Mouse (Mus musculus) MEL (cell line): ENCODE measurements at regions not wholly inside any gene's neighbourhood (a gene's known extent, or its start where the extent isn't known, plus 50 kb on each side); places are given as distances from the start of the nearest gene placed in this dataset.

Source experiments
- DNase-seq: peaks from one replicate; pipeline ENCODE4 v3.0.0; 2011; ENCODE audit warnings: low read depth, low spot score
- H3K27ac ChIP-seq: 2 replicates; pipeline ENCODE4 v1.5.1; 2012; ENCODE audit warnings: low read depth, mild to moderate bottlenecking, control low read depth, low read length, moderate library complexity; ENCODE audit not compliant: control insufficient read depth
- H3K27me3 ChIP-seq, 2 experiments: fragments of 150-350 bp in 1 of 2; sonication (generic) in 1 of 2; 2 replicates each; pipeline ENCODE4 v1.6.1; 2012; ENCODE audit warnings: low read length in 2 of 2, mild to moderate bottlenecking in 2 of 2, improper control_type of control experiment in 1 of 2, moderate library complexity in 1 of 2; ENCODE audit not compliant: insufficient read depth in 2 of 2, control insufficient read depth in 1 of 2
- H3K36me3 ChIP-seq, 2 experiments: 2 replicates each; pipeline ENCODE4 v1.6.1; 2012 to 2014; ENCODE audit warnings: low read length in 2 of 2, improper control_type of control experiment in 1 of 2, inconsistent platforms in 1 of 2, mild to moderate bottlenecking in 1 of 2; ENCODE audit not compliant: insufficient read depth in 2 of 2, control insufficient read depth in 1 of 2
- H3K4me1 ChIP-seq, 2 experiments: fragments of 150-350 bp in 1 of 2; sonication (generic) in 1 of 2; 2 replicates each; pipeline ENCODE4 v1.6.1; 2012; ENCODE audit warnings: low read length in 2 of 2, improper control_type of control experiment in 1 of 2, mild to moderate bottlenecking in 1 of 2; ENCODE audit not compliant: insufficient read depth in 2 of 2, control insufficient read depth in 1 of 2
- H3K4me3 ChIP-seq, 2 experiments: fragments of 150-350 bp in 1 of 2; sonication (generic) in 1 of 2; 2 replicates each; pipeline ENCODE4 v1.5.1; 2012; ENCODE audit warnings: low read depth in 2 of 2, low read length in 2 of 2, mild to moderate bottlenecking in 2 of 2, moderate library complexity in 2 of 2, control low read depth in 1 of 2, improper control_type of control experiment in 1 of 2; ENCODE audit not compliant: control insufficient read depth in 1 of 2, insufficient read depth in 1 of 2
- H3K79me2 ChIP-seq: 2 replicates; pipeline ENCODE4 v1.6.1; 2012; ENCODE audit warnings: mild to moderate bottlenecking, low read length, moderate library complexity; ENCODE audit not compliant: control insufficient read depth, poor library complexity, insufficient read depth
- H3K9ac ChIP-seq: 2 replicates; pipeline ENCODE4 v1.6.1; 2012; ENCODE audit warnings: low read depth, mild to moderate bottlenecking, control low read depth, low read length, moderate library complexity; ENCODE audit not compliant: control insufficient read depth, poor library complexity, severe bottlenecking
- H3K9me3 ChIP-seq: fragments of 150-350 bp; sonication (generic); replicated peaks from 2 replicates; pipeline ENCODE4 v1.6.1; 2012; ENCODE audit warnings: mild to moderate bottlenecking, low read length, improper control_type of control experiment, moderate library complexity; ENCODE audit not compliant: insufficient read depth
- BHLHE40 ChIP-seq: IDR thresholded peaks from 2 replicates; pipeline ENCODE4 v1.6.1; 2012; ENCODE audit warnings: low read depth, mild to moderate bottlenecking, inconsistent platforms, low read length, improper control_type of control experiment, borderline replicate concordance
- CHD1 ChIP-seq: IDR thresholded peaks from 2 replicates; pipeline ENCODE4 v1.6.1; 2012; ENCODE audit warnings: low read depth, mild to moderate bottlenecking, inconsistent platforms, low read length, improper control_type of control experiment
- CHD2 ChIP-seq: IDR thresholded peaks from 2 replicates; pipeline ENCODE4 v1.6.1; 2011; ENCODE audit warnings: low read length, improper control_type of control experiment
- E2F4 ChIP-seq: IDR thresholded peaks from 2 replicates; pipeline ENCODE4 v1.6.1; 2011; ENCODE audit warnings: low read depth, low read length, improper control_type of control experiment, borderline replicate concordance
- EP300 ChIP-seq, 2 experiments: IDR thresholded peaks; 2 replicates each; pipeline ENCODE4 v1.6.1; 2011; ENCODE audit warnings: improper control_type of control experiment in 2 of 2, low read length in 2 of 2, low read depth in 1 of 2, mild to moderate bottlenecking in 1 of 2
- ETS1 ChIP-seq: IDR thresholded peaks from 2 replicates; pipeline ENCODE4 v1.6.1; 2012; ENCODE audit warnings: low read depth, mild to moderate bottlenecking, inconsistent platforms, low read length, improper control_type of control experiment, moderate library complexity
- GABPA ChIP-seq: IDR thresholded peaks from 2 replicates; pipeline ENCODE4 v1.6.1; 2012; ENCODE audit warnings: low read depth, mild to moderate bottlenecking, inconsistent platforms, low read length, improper control_type of control experiment, moderate library complexity
- MEF2A ChIP-seq: IDR thresholded peaks from 2 replicates; pipeline ENCODE4 v1.6.1; 2014; ENCODE audit warnings: low read depth, mild to moderate bottlenecking, inconsistent platforms, low read length, improper control_type of control experiment; ENCODE audit not compliant: poor library complexity, insufficient replicate concordance, severe bottlenecking; ENCODE audit errors: extremely low read depth
- MXI1 ChIP-seq: IDR thresholded peaks from 2 replicates; pipeline ENCODE4 v1.6.1; 2011; ENCODE audit warnings: mild to moderate bottlenecking, low read depth, low read length, improper control_type of control experiment
- NRF1 ChIP-seq: IDR thresholded peaks from 2 replicates; pipeline ENCODE4 v1.6.1; 2014; ENCODE audit warnings: low read depth, mild to moderate bottlenecking, inconsistent platforms, low read length, improper control_type of control experiment, moderate library complexity; ENCODE audit not compliant: poor library complexity, insufficient read depth, severe bottlenecking
- POLR2A ChIP-seq, 2 experiments: IDR thresholded peaks; 2 replicates each; pipeline ENCODE4 v1.6.1; 2011 to 2012; ENCODE audit warnings: low read length in 2 of 2, mild to moderate bottlenecking in 2 of 2, control low read depth in 1 of 2, improper control_type of control experiment in 1 of 2, low read depth in 1 of 2, moderate library complexity in 1 of 2; ENCODE audit not compliant: control insufficient read depth in 1 of 2, insufficient read depth in 1 of 2, poor library complexity in 1 of 2
- POLR2AphosphoS5 ChIP-seq: IDR thresholded peaks from 2 replicates; pipeline ENCODE4 v1.6.1; 2012; ENCODE audit warnings: low read depth, borderline replicate concordance, mild to moderate bottlenecking, inconsistent platforms, low read length, moderate library complexity, mixed read lengths
- RAD21 ChIP-seq: IDR thresholded peaks from 2 replicates; pipeline ENCODE4 v1.6.1; 2011; ENCODE audit warnings: mild to moderate bottlenecking, low read depth, low read length, improper control_type of control experiment
- RCOR1 ChIP-seq: IDR thresholded peaks from 2 replicates; pipeline ENCODE4 v1.6.1; 2012; ENCODE audit warnings: low read depth, mild to moderate bottlenecking, inconsistent platforms, low read length, improper control_type of control experiment
- SMC3 ChIP-seq: IDR thresholded peaks from 2 replicates; pipeline ENCODE4 v1.6.1; 2011; ENCODE audit warnings: low read depth, low read length, improper control_type of control experiment
- TBP ChIP-seq: IDR thresholded peaks from 2 replicates; pipeline ENCODE4 v1.8.0; 2011; ENCODE audit warnings: low read depth, low read length, improper control_type of control experiment
- TCF12 ChIP-seq: IDR thresholded peaks from 2 replicates; pipeline ENCODE4 v1.6.1; 2014; ENCODE audit warnings: low read depth, mild to moderate bottlenecking, inconsistent platforms, low read length, improper control_type of control experiment, moderate library complexity
- ZMIZ1 ChIP-seq: IDR thresholded peaks from 2 replicates; pipeline ENCODE4 v1.6.1; 2012; ENCODE audit warnings: low read depth, mild to moderate bottlenecking, inconsistent platforms, low read length, improper control_type of control experiment, moderate library complexity

GRCm38 (mm10) chr11:114321974-114322373, 255.1 kb upstream of the Sdk2 start:
- Histone ChIP-seq H3K9ac (no peak overlapping the region), H3K36me3 (no peaks in the 10 kb centered on the region), H3K4me3 (no peak overlapping the region)
- TF ChIP-seq EP300 (IDR thresholded peaks at IDR 0.05; ENCODE audit: low read depth in 1 of 2, low read length in 2 of 2) = no peak
- no peak for TF ChIP-seq ZMIZ1
- no peak for TF ChIP-seq MEF2A
- TF ChIP-seq GABPA = no peak
- no peak for TF ChIP-seq POLR2A (IDR thresholded peaks at IDR 0.05; ENCODE audit: control insufficient read depth in 1 of 2, insufficient read depth in 1 of 2, low read depth in 1 of 2, low read length in 2 of 2, poor library complexity in 1 of 2)
- no peak for TF ChIP-seq E2F4
- TF ChIP-seq TBP = no peak
- TF ChIP-seq, all 39 proteins: peak for 0
- Histone ChIP-seq H3K9me3 (no peaks in the 10 kb centered on the region), H3K27me3 (no peaks in the 10 kb centered on the region), H3K4me1 (no peaks in the 10 kb centered on the region), H3K27ac (no peak overlapping the region), H3K79me2 (no peaks in the 10 kb centered on the region)
- no peak for DNase-seq

- no peak overlapping the region for H3K27ac ChIP-seq
- H3K4me1 ChIP-seq = no peaks in the 10 kb centered on the region
- no peaks in the 10 kb centered on the region for H3K79me2 ChIP-seq
- no peak overlapping the region for H3K4me3 ChIP-seq
- H3K27me3 ChIP-seq = no peaks in the 10 kb centered on the region
- H3K36me3 ChIP-seq = no peaks in the 10 kb centered on the region
- no peaks in the 10 kb centered on the region for H3K9me3 ChIP-seq
- DNase-seq = no peak
- TF ChIP-seq RCOR1 = no peak
- no peak for TF ChIP-seq ZMIZ1
- TF ChIP-seq TCF12 = no peak
- no peak for TF ChIP-seq SMC3
- no peak for TF ChIP-seq ETS1
- no peak for TF ChIP-seq BHLHE40
- no peak for TF ChIP-seq CHD2
- no peak overlapping the region for H3K9ac ChIP-seq
Measured at GRCm38 (mm10) chr11:114321527-114321926, 254.7 kb upstream of the Sdk2 start.

GRCm38 (mm10) chr11:114315274-114315673, 248.4 kb upstream of the Sdk2 start:
- H3K4me1 ChIP-seq = no peaks in the 10 kb centered on the region
- no peaks in the 10 kb centered on the region for H3K36me3 ChIP-seq
- no peaks in the 10 kb centered on the region for H3K79me2 ChIP-seq
- TF ChIP-seq POLR2AphosphoS5 (no peak), NRF1 (no peak), BHLHE40 (no peak), RAD21 (no peak), CHD1 (no peak), ETS1 (no peak), MXI1 (no peak)
- no peak overlapping the region for H3K27ac ChIP-seq
- no peaks in the 10 kb centered on the region for H3K9me3 ChIP-seq
- no peak for DNase-seq
- no peaks in the 10 kb centered on the region for H3K27me3 ChIP-seq
- no peak overlapping the region for H3K4me3 ChIP-seq
- no peak overlapping the region for H3K9ac ChIP-seq
